Mouse (Mus musculus) urinary bladder, adult 2 months (tissue): ENCODE results near the gene Tbx15. TPM values are rescaled to one million over a fixed set of nuclear protein-coding genes. Genes with fewer than 3 reads are reported as not detected.
"Not testable (repeated sequence)": the region's sequence is repeated elsewhere in the genome, so short reads cannot be mapped to it uniquely, and the experiment has no call there.

Experiments
- DNase-seq: peaks from one replicate; pipeline ENCODE4 v3.0.0; 2022; ENCODE audit warnings: low spot score
- polyA plus RNA-seq: library from polyadenylated mRNA; depleted of rRNA; stranded (reverse); fragments of >200 nt; gene quantifications from 2 replicates; pipeline ENCODE4 v1.2.3, GENCODE M21; 2012

Gene Tbx15
- polyA plus RNA-seq, 1 experiment, result 0.25 TPM

- no peak for DNase-seq
Observed at GRCm38 (mm10) chr3:99266752-99267303, 26.6 kb downstream of the Tbx15 start.

GRCm38 (mm10) chr3:99277973-99278580 lies 37.9 kb downstream of the Tbx15 start:
- no peak for DNase-seq

- DNase-seq, result no peak
Observed at GRCm38 (mm10) chr3:99279718-99280117, 39.5 kb downstream of the Tbx15 start.

GRCm38 (mm10) chr3:99281453-99281852 lies 41.3 kb downstream of the Tbx15 start:
- DNase-seq, result no peak

- DNase-seq, result no peak
Observed at GRCm38 (mm10) chr3:99288302-99288701, 48.1 kb downstream of the Tbx15 start.

- no peak for DNase-seq
Observed at GRCm38 (mm10) chr3:99290064-99290702, 50.0 kb downstream of the Tbx15 start.

GRCm38 (mm10) chr3:99290878-99291277 lies 50.7 kb downstream of the Tbx15 start:
- DNase-seq, result no peak

GRCm38 (mm10) chr3:99291386-99291785 lies 51.2 kb downstream of the Tbx15 start:
- no peak for DNase-seq

GRCm38 (mm10) chr3:99292531-99292931 lies 52.4 kb downstream of the Tbx15 start:
- DNase-seq, result no peak

- not testable (repeated sequence) for DNase-seq
Observed at GRCm38 (mm10) chr3:99294209-99294608, 54.0 kb downstream of the Tbx15 start.

GRCm38 (mm10) chr3:99295301-99295700 lies 55.1 kb downstream of the Tbx15 start:
- no peak for DNase-seq

GRCm38 (mm10) chr3:99296186-99296585 lies 56.0 kb downstream of the Tbx15 start:
- DNase-seq, result no peak

GRCm38 (mm10) chr3:99300846-99301245 lies 60.7 kb downstream of the Tbx15 start:
- DNase-seq, result no peak

GRCm38 (mm10) chr3:99310877-99311276 lies 70.7 kb downstream of the Tbx15 start:
- DNase-seq, result no peak

GRCm38 (mm10) chr3:99311943-99312635 lies 71.9 kb downstream of the Tbx15 start:
- DNase-seq, result no peak

GRCm38 (mm10) chr3:99322345-99322744 lies 82.2 kb downstream of the Tbx15 start:
- DNase-seq, result no peak

GRCm38 (mm10) chr3:99329316-99329715 lies 89.1 kb downstream of the Tbx15 start:
- no peak for DNase-seq

- DNase-seq, result no peak
Observed at GRCm38 (mm10) chr3:99331086-99331485, 90.9 kb downstream of the Tbx15 start.

GRCm38 (mm10) chr3:99336866-99337265 lies 96.7 kb downstream of the Tbx15 start:
- DNase-seq, result no peak

- no peak for DNase-seq
Observed at GRCm38 (mm10) chr3:99338756-99339155, 98.6 kb downstream of the Tbx15 start.

- no peak for DNase-seq
Observed at GRCm38 (mm10) chr3:99340021-99340420, 99.8 kb downstream of the Tbx15 start.

GRCm38 (mm10) chr3:99379616-99380250 lies 139.6 kb downstream of the Tbx15 start:
- no peak for DNase-seq
